Mouse (Mus musculus) cerebellum, adult 9-11 months (tissue): ENCODE data around the gene Ankar.

Experiments used
- DNase-seq: peaks from one replicate; pipeline ENCODE4 v3.0.0; 2022

The Ankar gene

DNA sequence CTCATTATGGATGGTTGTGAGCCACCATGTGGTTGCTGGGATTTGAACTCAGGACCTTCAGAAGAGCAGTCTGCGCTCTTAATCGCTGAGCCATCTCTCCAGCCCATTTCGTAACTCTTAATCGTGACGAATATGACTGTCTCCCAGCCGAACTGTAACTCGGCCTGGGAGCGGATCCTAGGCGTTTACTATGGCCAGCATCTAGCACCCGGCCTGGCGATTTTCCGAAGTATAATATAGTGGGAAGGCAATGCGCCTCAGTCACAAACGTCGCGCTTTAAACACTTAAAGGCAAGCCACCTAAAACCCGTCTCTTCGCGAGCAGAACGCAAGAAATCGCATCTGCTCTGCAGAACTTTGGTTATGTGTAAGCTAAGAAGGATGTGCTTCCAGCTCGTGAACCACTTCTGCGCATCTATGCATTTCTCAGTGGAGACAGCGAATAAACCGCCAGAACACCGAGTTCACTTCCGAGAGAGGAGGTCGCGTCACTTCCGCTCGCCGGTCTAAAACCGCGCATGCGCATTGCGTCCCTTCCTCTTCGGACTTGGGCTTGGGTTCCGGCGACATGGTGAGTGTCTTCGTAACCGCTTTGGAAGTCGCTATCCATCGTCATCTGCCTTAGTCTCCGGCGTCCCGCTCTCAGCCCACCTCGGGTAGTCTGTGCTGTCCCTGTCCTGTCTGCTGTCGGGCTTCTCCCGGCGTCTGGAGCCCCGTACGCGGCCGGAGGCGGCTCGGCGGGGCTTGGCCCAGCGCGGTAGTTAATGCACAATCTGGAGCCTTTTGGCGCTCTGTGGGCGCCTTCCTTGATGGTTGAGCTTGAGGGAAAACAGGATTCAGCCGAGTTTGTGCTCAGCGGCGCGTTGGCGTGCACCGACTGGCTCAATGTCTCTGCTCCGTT is 10.6 kb upstream of the Ankar start, which contains the start of gene Rpl37a:
Gene Rpl37a (plus strand): TSS at position 538 of the 901 bp plus-strand sequence.
- peak; percentile 96 for DNase-seq

GRCm38 (mm10) chr1:72707525-72707924 is 7.1 kb upstream of the Ankar start:
- no peak for DNase-seq

DNA sequence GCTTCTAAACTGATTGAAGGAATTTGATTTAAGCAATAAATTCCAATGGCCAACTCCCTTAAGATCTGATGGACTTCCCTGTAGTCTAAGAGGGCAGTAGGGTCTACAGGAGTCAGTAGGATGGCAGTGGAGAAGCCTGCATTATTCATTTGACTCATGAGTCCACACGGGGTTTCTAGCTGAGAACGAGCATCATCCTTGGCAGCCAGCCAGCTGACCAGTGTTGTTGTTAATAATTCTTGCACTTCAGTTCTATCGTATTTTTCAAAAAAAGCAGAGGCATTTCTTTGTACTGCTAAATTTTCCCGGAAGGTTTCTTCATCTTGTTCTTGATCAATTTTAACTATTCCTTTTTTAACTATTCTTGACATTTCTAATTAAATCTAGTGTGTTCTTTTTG is 1.7 kb downstream of the Ankar start:
- no peak for DNase-seq

DNA sequence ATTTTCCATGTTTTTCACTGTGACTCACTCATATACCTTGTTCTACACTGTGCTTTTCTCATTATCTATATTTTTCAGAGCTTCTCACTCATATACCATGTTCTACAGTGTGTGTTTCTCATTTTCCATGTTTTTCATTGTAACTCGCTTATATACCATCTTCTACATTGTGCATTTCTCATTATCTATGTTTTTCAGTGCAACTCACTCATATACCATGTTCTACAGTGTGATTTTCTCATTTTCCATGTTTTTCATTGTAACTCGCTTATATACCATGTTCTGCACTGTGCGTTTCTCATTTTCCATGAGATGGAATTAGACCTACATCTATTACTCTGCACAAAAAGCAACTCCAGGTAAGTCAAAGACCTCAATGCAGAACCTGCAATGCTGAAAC is 4.1 kb downstream of the Ankar start:
- no peak for DNase-seq

DNA sequence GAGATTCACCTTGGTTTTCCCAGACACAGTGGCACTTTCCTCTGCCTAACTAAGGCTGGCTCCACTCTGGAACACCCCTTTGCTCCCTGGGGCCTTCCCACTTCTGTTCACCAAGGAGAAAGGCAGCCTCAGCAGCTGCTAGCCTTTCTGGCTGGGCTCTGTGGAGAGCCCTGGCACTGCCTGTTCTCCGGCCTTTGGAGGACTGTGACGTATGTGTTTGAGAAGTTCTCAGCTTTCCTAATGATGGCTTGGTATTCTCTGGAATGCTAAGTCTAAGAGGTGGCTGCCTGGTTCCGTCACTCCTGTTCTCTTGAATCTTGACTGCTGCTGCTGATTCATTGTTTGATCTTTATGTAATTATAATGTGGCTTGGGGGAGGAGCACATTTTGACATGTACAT is 27.3 kb downstream of the Ankar start:
- DNase-seq = no peak

GRCm38 (mm10) chr1:72640658-72641410 is 59.5 kb downstream of the Ankar start:
- peak; percentile 58 for DNase-seq

- no peak for DNase-seq
Measured at GRCm38 (mm10) chr1:72635221-72635620, 65.2 kb downstream of the Ankar start.

DNA sequence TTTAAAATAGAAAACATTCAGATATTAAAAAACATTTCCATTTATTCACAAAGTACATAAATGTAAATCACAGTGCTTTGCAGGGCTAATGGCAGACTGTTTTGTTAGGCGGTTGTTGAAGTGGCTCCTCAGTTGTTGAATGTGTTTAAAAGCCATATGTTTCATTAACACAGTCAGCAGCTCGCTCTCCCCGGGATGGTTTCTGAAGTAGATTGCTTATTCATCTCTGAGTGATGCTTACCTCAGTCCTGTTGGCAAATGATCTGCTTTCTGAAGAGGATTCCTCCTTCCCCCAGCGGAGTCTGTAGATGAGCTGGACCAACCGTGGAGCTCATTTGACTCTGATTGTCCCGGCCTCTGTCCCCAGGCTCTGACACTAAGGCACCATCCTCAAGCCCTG is 88.2 kb downstream of the Ankar start:
- no peak for DNase-seq

DNA sequence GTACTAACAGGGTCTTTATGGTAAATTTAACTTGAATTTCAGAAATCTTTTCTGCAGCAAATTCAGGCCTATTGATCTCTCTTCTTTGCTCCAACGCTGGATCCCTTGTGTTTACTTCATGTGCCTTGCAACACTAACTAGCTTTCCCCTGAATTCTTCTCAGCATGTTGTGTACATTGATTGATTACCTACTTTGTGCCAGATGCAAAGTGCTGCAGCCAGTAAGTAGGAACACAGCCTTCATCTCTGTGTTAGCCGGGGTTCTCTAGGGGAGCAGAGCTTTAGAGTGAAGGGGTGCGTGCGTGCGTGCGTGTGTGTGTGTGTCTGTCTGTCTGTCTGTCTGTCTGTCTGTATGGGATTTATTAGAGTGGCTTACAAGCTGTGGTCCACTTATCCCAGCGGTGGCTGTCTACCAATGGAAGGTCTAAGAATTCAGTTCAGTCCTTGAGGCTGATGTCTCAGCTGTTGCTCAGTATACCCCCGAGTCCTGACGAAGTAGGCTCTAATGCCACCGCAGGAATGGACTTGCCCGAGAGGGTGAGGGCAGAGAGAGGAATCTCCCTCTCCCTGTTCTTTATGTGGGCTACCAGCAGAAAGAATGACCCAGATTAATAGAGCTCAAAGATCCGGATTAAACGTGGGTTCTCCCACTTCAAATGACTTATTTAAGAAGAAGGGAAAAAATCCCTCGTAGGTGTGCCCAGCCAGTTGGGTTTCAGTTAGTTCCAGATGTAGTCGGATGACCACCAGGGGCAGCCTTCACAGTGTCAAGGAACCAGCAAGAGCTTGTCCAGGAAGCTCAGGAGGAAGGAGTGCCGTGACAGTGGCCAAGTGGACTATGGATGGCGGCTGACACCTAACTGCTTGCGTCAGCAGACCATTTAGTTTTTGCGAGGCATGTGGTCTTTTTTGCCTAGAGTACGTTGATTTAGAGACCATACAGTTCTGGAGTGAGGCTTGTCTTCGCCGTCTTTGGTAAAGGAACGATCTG is 90.2 kb downstream of the Ankar start:
- DNase-seq = no peak

DNA sequence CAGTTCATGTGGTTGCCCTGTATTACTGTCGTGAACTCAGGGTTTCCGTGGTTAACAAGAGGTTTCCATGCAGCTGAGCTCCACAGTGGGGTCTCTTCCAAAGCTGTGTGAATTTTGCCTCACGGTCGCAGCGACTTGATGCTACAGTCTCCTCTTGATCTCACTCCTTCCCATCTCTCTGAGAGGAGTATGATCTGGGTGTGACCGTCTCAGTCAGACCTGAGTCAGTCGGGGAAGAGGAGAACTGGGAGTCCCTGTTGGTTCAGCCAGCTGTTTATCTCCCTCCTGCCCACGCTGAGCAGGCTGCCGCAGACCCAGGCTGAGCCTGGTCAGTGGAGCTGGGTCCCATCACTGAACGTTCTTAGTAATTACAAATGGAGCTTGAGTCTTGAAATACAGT is 91.2 kb downstream of the Ankar start:
- no peak for DNase-seq

- no peak for DNase-seq
Measured at GRCm38 (mm10) chr1:72606186-72606673, 94.1 kb downstream of the Ankar start.

- no peak for DNase-seq
Measured at GRCm38 (mm10) chr1:72602803-72603202, 97.6 kb downstream of the Ankar start.

GRCm38 (mm10) chr1:72602186-72602585 is 98.2 kb downstream of the Ankar start:
- DNase-seq = no peak

- DNase-seq = no peak
Measured at GRCm38 (mm10) chr1:72601233-72601632, 99.1 kb downstream of the Ankar start.

DNA sequence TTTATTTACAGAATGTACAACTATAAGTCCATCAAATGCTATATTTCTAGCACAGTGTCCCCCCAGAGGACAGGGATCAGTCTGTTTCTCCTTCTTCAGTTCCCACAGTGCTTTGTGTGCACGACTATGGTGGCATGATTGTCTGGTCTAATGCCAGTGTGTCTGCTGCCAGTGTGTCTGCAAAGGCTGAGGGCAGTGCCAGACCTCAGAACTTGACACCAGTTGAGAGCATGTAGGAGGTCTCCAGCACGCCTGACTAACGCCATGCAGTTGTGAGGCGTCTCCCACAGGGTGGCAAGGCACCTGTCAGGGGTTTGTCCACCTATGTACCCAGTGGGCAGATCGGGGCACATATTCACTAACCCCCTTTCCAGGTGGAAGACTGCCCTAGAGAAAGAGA is 99.6 kb downstream of the Ankar start:
- no peak for DNase-seq

DNA sequence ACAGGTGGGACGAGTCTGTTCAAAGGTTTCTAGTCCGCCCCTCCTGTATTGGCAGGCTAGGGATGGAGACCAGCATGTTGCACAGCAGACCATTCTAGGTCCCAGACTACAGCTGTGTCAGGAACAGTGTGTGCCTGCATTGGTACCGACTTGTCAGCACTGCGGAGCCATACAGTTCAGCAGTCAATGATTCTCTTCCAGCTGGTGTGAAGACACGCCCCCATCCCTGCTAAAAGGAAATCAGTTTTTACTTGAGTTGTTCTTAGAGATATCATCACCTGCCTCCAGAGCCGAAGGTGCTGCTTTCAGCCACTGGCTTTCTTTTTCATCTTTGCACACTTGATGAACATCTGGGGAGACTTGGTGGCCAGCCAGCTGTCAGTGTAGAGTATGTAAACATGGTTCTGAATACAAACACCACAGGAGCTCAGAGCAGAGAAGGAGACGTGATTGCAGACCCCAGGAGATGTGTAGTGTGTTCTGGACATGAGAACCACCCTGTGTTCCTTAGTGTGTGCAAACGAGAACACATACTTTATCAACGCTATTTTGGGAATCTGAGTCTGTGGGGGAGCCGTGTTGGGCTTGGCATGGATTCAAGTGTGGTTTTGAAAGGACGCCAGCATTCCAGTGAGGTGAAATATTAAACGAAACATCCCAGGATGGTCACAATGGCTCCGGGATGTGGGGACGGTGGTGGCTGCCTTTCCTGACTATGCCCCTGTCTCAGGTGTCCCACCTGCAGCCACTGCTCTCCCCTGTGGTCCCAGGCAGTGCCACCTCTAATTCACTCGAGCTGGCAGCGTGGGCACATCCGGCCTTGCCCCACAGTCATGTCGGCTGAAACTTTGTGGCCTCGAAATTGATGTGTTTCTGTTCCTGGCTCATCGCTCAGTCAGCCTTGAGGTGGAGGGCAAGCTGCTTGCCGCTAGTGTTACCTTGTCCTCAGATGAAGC is 101.0 kb downstream of the Ankar start:
- DNase-seq = no peak

GRCm38 (mm10) chr1:72596231-72596630 is 104.1 kb downstream of the Ankar start:
- DNase-seq = no peak

GRCm38 (mm10) chr1:72595686-72596085 is 104.7 kb downstream of the Ankar start:
- DNase-seq = no peak

GRCm38 (mm10) chr1:72593340-72593951 is 106.9 kb downstream of the Ankar start:
- peak; percentile 74 for DNase-seq
